Mouse (Mus musculus): ENCODE results near the gene Toe1. TPM values are rescaled to one million over a fixed set of nuclear protein-coding genes. Genes with fewer than 3 reads are reported as not detected.

Toe1 gene
- polyA plus RNA-seq, 1 experiment from 2014 or later: 34.0 TPM

DNA sequence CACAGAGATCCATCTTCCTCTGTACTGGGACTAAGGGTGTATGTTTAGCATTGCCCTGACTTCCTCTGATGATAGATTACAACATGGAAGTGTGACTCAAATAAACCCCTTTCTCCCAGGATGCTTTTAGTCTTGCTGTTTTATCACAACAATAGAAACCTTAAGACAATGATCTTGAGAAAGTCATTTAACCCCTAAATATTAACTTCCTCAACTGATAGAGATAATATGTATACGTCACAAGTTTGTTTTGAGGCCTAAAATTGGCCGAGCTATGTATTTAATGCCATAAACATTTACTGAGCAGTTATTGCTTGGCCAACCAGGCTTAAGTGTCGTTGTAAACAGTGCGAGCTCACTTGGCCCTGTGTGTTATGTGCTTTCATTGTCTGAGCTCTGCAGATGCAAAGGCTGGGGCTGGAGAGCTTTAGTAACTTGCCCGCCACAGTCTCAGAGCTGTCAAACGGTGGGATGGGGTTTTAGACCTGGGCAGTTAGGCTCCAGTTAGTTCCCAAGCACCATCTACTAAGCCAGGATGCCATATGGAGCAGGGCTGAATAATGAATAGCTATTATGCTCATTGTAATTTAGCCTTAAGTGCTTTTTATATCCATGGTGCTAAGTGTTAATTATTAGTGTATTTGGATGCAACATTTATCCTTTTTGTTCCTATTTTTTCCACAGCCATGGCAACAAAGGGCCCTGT is 22.1 kb upstream of the Toe1 start:
- Histone ChIP-seq H3K27me3 (replicated peaks; ENCODE audit: control insufficient read depth, insufficient read depth, low read length) (no peaks in the 10 kb centered on the region), H3K36me3 (ENCODE audit: control insufficient read depth, insufficient read depth, low read length) (no peaks in the 10 kb centered on the region), H3K4me3 (ENCODE audit: low read depth, low read length) (no peak overlapping the region), H3K4me2 (ENCODE audit: low read length) (no peak overlapping the region), H3K9ac (ENCODE audit: low read length) (peak overlapping the region; percentile 45; the same call in 1 of the 2 replicates), H3K9me3 (replicated peaks; ENCODE audit: control insufficient read depth, low read length) (no peaks in the 10 kb centered on the region), H3K4me1 (ENCODE audit: control insufficient read depth, insufficient read depth, low read length) (peaks cover 15% of the 10 kb centered on the region), H3K27ac (ENCODE audit: low read depth, low read length) (peak overlapping the region; percentile 76)
- DNase-seq (ENCODE audit: low spot score): peak; percentile 63
- ATAC-seq: peak; percentile 73
- 27% methylated on average over 6 of the region's 6 CpGs for WGBS

DNA sequence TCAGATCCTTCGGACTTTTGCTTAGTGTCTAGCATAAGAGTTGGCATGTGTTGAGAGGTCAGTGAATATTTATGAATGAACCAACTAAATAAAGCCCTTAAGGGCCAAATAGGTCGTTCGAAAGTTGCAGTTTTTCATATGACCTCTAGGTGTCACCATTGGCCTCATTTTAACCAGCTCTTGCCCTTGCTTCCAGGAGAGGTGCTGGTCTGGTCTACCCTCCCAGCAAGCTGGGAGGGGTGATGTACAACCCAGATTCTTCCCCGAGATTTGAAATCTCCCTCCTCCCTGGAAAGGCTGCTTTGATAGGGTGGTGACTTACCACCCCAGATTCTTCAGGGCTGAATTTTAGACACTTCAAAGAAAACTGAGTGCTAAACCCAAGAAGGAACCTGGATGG is 20.4 kb upstream of the Toe1 start:
- Histone ChIP-seq H3K9me3 (replicated peaks; ENCODE audit: control insufficient read depth, low read length) (no peaks in the 10 kb centered on the region), H3K27me3 (replicated peaks; ENCODE audit: control insufficient read depth, insufficient read depth, low read length) (no peaks in the 10 kb centered on the region), H3K4me3 (ENCODE audit: low read depth, low read length) (no peak overlapping the region), H3K4me2 (ENCODE audit: low read length) (no peak overlapping the region), H3K27ac (ENCODE audit: low read depth, low read length) (no peak overlapping the region), H3K36me3 (ENCODE audit: control insufficient read depth, insufficient read depth, low read length) (no peaks in the 10 kb centered on the region), H3K4me1 (ENCODE audit: control insufficient read depth, insufficient read depth, low read length) (peaks cover 18% of the 10 kb centered on the region), H3K9ac (ENCODE audit: low read length) (no peak overlapping the region)
- 1% methylated on average over 4 of the region's 4 CpGs for WGBS
- peak; percentile 53 for ATAC-seq
- peak; percentile 89 for DNase-seq (ENCODE audit: low spot score)

DNA sequence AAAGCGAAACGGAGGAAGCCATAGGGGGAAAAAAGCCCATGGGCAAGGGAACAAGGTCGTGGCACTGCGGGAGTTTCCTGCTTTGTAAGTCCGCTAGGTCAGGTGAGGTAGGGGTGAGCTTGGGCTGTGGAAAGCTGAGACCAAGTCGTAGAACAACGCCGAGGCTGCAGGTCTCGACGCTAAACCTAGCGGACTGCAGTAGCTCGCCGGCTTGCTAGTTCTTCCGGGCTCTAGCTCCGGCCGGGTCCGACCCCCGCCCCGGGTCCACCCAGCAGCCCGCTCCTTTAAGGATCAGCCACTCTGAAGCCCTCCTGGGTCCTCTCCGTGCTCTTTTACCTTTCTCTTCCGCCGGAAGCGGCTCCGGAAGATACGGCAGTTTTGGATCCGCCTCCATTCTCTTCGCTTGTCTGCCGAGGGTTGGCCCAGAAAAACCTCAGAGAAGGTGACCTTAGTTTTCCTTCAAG is 17.1 kb upstream of the Toe1 start:
- H3K4me2 ChIP-seq (ENCODE audit: low read length): peak overlapping the region; percentile 78
- WGBS: under 1% methylated on average over 29 of the region's 29 CpGs

DNA sequence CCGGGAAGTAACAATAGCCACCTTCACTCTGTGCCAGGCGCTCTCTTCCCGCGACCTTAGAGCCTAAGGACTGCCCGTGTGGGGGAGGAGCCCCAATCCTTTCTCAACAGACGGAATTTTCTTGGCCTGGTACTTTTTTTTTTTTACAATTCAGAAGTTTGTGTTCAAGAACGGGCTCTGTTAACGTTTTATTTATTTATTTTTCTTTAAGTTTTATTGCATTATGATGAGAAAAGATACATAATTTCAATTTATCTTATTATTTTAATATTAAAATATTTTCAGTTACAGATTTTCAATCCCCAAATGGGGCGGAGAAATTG is 14.2 kb upstream of the Toe1 start, which contains the start of gene Hpdl:
TSS of gene Hpdl (minus strand) at position 14 of the 323 bp plus-strand sequence.
- 14% methylated on average over 9 of the region's 9 CpGs for WGBS
- DNase-seq (ENCODE audit: low spot score) (no peak), ATAC-seq (peak; percentile 22; the same call in 1 of the 2 replicates)

More for the DNA sequence above, 17.1 kb upstream of the Toe1 start:
- Histone ChIP-seq H3K9ac (ENCODE audit: low read length) (peak overlapping the region; percentile 81), H3K36me3 (ENCODE audit: control insufficient read depth, insufficient read depth, low read length) (no peaks in the 10 kb centered on the region), H3K4me3 (ENCODE audit: low read depth, low read length) (peak overlapping the region; percentile 50), H3K27me3 (replicated peaks; ENCODE audit: control insufficient read depth, insufficient read depth, low read length) (peaks cover 10% of the 10 kb centered on the region), H3K4me1 (ENCODE audit: control insufficient read depth, insufficient read depth, low read length) (peaks cover 21% of the 10 kb centered on the region), H3K9me3 (replicated peaks; ENCODE audit: control insufficient read depth, low read length) (no peaks in the 10 kb centered on the region), H3K27ac (ENCODE audit: low read depth, low read length) (peak overlapping the region; percentile 39; the same call in 1 of the 2 replicates)
- ATAC-seq (peak; percentile 32), DNase-seq (ENCODE audit: low spot score) (peak; percentile 79)

DNA sequence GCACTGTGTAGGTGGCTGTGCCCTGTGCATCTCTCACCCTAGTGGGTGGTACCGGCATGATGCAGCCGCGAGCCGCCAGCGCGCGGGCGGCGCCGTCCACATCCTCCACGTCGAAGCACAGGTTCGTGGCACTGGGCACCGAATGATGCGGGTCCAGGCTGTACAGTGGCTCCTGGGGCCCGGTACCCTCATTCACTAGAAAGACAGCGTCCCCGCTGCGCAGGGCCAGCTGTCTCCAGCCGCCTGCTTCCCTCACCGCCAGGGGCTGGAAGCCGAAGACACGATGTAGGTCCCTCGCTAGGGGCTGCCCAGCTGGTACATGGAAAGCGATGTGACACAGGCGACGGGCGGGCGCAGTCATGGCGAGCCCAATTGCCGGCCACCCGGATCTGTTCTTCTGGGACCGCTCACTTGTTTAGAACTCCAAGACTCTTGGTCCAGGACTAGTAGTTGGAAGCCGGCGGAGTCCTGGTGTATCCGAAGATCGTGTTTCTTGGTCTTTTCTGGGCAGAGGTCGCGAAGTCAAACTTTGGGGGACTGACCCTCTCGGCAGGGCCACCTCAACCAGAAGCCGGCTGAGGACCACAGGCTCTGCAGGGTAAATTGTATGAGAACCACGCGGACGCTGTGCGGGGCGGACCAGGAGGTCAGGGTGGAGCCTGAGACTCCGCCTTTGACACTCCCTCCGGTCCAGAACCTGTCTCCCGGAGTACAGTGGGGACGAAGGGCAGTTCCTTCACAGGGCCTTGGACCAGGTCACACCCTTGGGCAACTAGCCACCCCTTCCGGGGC is 13.7 kb upstream of the Toe1 start:
- Histone ChIP-seq H3K27me3 (replicated peaks; ENCODE audit: control insufficient read depth, insufficient read depth, low read length) (peaks cover 10% of the 10 kb centered on the region), H3K9me3 (replicated peaks; ENCODE audit: control insufficient read depth, low read length) (no peaks in the 10 kb centered on the region), H3K4me1 (ENCODE audit: control insufficient read depth, insufficient read depth, low read length) (peaks cover 20% of the 10 kb centered on the region), H3K4me2 (ENCODE audit: low read length) (peak overlapping the region; percentile 75), H3K36me3 (ENCODE audit: control insufficient read depth, insufficient read depth, low read length) (peaks cover 7% of the 10 kb centered on the region; the same call in 1 of the 2 replicates), H3K9ac (ENCODE audit: low read length) (peak overlapping the region; percentile 58), H3K27ac (ENCODE audit: low read depth, low read length) (no peak overlapping the region), H3K4me3 (ENCODE audit: low read depth, low read length) (peak overlapping the region; percentile 37)
- ATAC-seq (peak; percentile 72), DNase-seq (ENCODE audit: low spot score) (peak; percentile 62)
- under 1% methylated on average over 49 of the region's 51 CpGs for WGBS

More for the DNA sequence above, 14.2 kb upstream of the Toe1 start, which contains the start of gene Hpdl:
- Histone ChIP-seq H3K27ac (ENCODE audit: low read depth, low read length) (no peak within 1 kb of the TSS), H3K36me3 (ENCODE audit: control insufficient read depth, insufficient read depth, low read length) (peaks cover 3% of the 10 kb centered on the region; the same call in 1 of the 2 replicates), H3K9me3 (replicated peaks; ENCODE audit: control insufficient read depth, low read length) (no peaks in the 10 kb centered on the region), H3K4me3 (ENCODE audit: low read depth, low read length) (peak within 1 kb of the TSS; percentile 37), H3K4me1 (ENCODE audit: control insufficient read depth, insufficient read depth, low read length) (peaks cover 20% of the 10 kb centered on the region), H3K4me2 (ENCODE audit: low read length) (peak within 1 kb of the TSS; percentile 75), H3K27me3 (replicated peaks; ENCODE audit: control insufficient read depth, insufficient read depth, low read length) (peaks cover 10% of the 10 kb centered on the region), H3K9ac (ENCODE audit: low read length) (peak within 1 kb of the TSS; percentile 58)

GRCm38 (mm10) chr4:116819968-116820901 is 12.8 kb upstream of the Toe1 start:
- 22% methylated on average over 32 of the region's 32 CpGs for WGBS
- ATAC-seq: no peak
- peak overlapping the region; percentile 75 for H3K4me2 ChIP-seq (ENCODE audit: low read length)
- no peaks in the 10 kb centered on the region for H3K9me3 ChIP-seq (replicated peaks; ENCODE audit: control insufficient read depth, low read length)
- H3K27me3 ChIP-seq (replicated peaks; ENCODE audit: control insufficient read depth, insufficient read depth, low read length): peaks cover 10% of the 10 kb centered on the region
- peak overlapping the region; percentile 37 for H3K4me3 ChIP-seq (ENCODE audit: low read depth, low read length)
- H3K27ac ChIP-seq (ENCODE audit: low read depth, low read length): no peak overlapping the region
- H3K9ac ChIP-seq (ENCODE audit: low read length): peak overlapping the region; percentile 58
- H3K36me3 ChIP-seq (ENCODE audit: control insufficient read depth, insufficient read depth, low read length): peaks cover 7% of the 10 kb centered on the region; the same call in 1 of the 2 replicates
- peaks cover 17% of the 10 kb centered on the region for H3K4me1 ChIP-seq (ENCODE audit: control insufficient read depth, insufficient read depth, low read length)
- DNase-seq (ENCODE audit: low spot score): no peak

DNA sequence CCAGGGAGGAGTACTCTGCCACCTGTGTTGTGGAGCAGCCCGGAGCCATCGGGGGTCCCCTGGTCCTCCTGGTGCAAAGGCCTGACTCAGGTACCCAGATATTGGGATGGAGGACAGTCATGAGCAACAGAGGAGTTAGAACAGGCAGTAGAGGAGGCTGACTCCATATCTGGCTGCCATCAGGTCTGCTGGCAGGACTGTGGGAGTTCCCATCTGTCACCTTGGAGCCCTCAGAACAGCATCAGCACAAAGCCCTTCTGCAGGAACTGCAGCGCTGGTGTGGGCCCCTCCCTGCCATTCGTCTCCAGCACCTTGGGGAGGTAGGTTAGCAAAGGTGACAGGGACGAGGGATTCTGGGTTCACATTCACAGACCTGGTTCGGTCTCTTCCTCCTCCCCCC is 10.0 kb upstream of the Toe1 start:
- no peak overlapping the region for H3K9ac ChIP-seq (ENCODE audit: low read length)

DNA sequence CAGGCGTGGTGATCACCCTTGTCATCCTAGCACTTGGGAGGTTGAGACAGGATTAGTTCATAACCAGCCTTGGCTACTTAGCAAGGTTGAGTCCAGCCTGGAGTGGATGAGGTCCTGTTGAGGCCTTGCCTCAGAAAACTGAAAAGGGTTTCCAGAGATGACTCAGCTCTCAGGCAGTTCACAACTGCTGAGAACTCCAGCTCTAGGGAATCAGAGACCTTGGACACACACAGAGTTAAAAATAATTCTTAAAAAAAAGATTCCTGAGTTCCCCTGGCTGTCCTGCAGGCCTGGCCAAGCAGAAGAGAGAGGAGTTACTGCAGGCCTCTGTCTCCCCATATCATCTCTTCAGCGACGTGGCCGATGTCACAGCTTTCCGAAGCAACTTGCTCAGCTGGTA is 7.8 kb upstream of the Toe1 start:
- H3K4me2 ChIP-seq (ENCODE audit: low read length): no peak overlapping the region
- H3K36me3 ChIP-seq (ENCODE audit: control insufficient read depth, insufficient read depth, low read length): peaks cover 7% of the 10 kb centered on the region; the same call in 1 of the 2 replicates
- no peak for DNase-seq (ENCODE audit: low spot score)
- 92% methylated on average over 5 of the region's 5 CpGs for WGBS
- no peak for ATAC-seq
- H3K4me3 ChIP-seq (ENCODE audit: low read depth, low read length): no peak overlapping the region
- no peaks in the 10 kb centered on the region for H3K4me1 ChIP-seq (ENCODE audit: control insufficient read depth, insufficient read depth, low read length)
- H3K27me3 ChIP-seq (replicated peaks; ENCODE audit: control insufficient read depth, insufficient read depth, low read length): peaks cover 5% of the 10 kb centered on the region
- no peaks in the 10 kb centered on the region for H3K9me3 ChIP-seq (replicated peaks; ENCODE audit: control insufficient read depth, low read length)
- no peak overlapping the region for H3K9ac ChIP-seq (ENCODE audit: low read length)
- H3K27ac ChIP-seq (ENCODE audit: low read depth, low read length): no peak overlapping the region

More for the DNA sequence above, 10.0 kb upstream of the Toe1 start:
- Histone ChIP-seq H3K9me3 (replicated peaks; ENCODE audit: control insufficient read depth, low read length) (no peaks in the 10 kb centered on the region), H3K27ac (ENCODE audit: low read depth, low read length) (no peak overlapping the region), H3K27me3 (replicated peaks; ENCODE audit: control insufficient read depth, insufficient read depth, low read length) (peaks cover 10% of the 10 kb centered on the region), H3K4me3 (ENCODE audit: low read depth, low read length) (no peak overlapping the region), H3K4me1 (ENCODE audit: control insufficient read depth, insufficient read depth, low read length) (peaks cover 10% of the 10 kb centered on the region), H3K4me2 (ENCODE audit: low read length) (no peak overlapping the region), H3K36me3 (ENCODE audit: control insufficient read depth, insufficient read depth, low read length) (peaks cover 7% of the 10 kb centered on the region; the same call in 1 of the 2 replicates)
- WGBS: 88% methylated on average over 6 of the region's 6 CpGs
- DNase-seq (ENCODE audit: low spot score): no peak
- ATAC-seq: no peak

All from forebrain, embryonic 14.5 days (tissue).